Mouse (Mus musculus): Measurements from ENCODE around the gene Plxdc1. TPM values are rescaled to one million over a fixed set of nuclear protein-coding genes. Genes with fewer than 3 reads are reported as not detected.
A peak's percentile ranks its signal among the peaks of the same experiment; 100 is the strongest.

Plxdc1 gene
- 3.6 and 5.3 TPM in 2 replicates for polyA plus RNA-seq (2012; rRNA removed)

GRCm38 (mm10) chr11:97985727-97986677 lies at the start of gene Plxdc1:
Plxdc1 (minus strand) TSS chr11:97986444.
- peak; percentile 41 for DNase-seq (ENCODE audit: low spot score)

GRCm38 (mm10) chr11:98035977-98036377 lies 49.7 kb upstream of the Plxdc1 start:
- no peak for DNase-seq (ENCODE audit: low spot score)

GRCm38 (mm10) chr11:98034840-98035239 lies 48.6 kb upstream of the Plxdc1 start:
- no peak for DNase-seq (ENCODE audit: low spot score)

GRCm38 (mm10) chr11:98034061-98034460 lies 47.8 kb upstream of the Plxdc1 start:
- no peak for DNase-seq (ENCODE audit: low spot score)

GRCm38 (mm10) chr11:98031443-98031770 lies 45.2 kb upstream of the Plxdc1 start:
- DNase-seq (ENCODE audit: low spot score), result no peak

GRCm38 (mm10) chr11:98030701-98031442 lies 44.6 kb upstream of the Plxdc1 start:
- DNase-seq (ENCODE audit: low spot score), result no peak

- no peak for DNase-seq (ENCODE audit: low spot score)
Observed at GRCm38 (mm10) chr11:98027785-98028184, 41.5 kb upstream of the Plxdc1 start.

- no peak for DNase-seq (ENCODE audit: low spot score)
Observed at GRCm38 (mm10) chr11:98027297-98027688, 41.0 kb upstream of the Plxdc1 start.

GRCm38 (mm10) chr11:98026570-98027296 lies 40.5 kb upstream of the Plxdc1 start, which contains the start of gene Rpl19:
Rpl19 (plus strand) TSS chr11:98026710.
- DNase-seq (ENCODE audit: low spot score), result peak; percentile 91

- no peak for DNase-seq (ENCODE audit: low spot score)
Observed at GRCm38 (mm10) chr11:98026248-98026569, 40.0 kb upstream of the Plxdc1 start.

GRCm38 (mm10) chr11:98024516-98024915 lies 38.3 kb upstream of the Plxdc1 start:
- DNase-seq (ENCODE audit: low spot score), result no peak

- peak; percentile 60 for DNase-seq (ENCODE audit: low spot score)
Observed at GRCm38 (mm10) chr11:98022555-98023371, 36.5 kb upstream of the Plxdc1 start, which contains the start of gene Cacnb1. Cacnb1 (minus strand) TSS chr11:98023034.

- DNase-seq (ENCODE audit: low spot score), result peak; percentile 43
Observed at GRCm38 (mm10) chr11:98022253-98022554, 36.0 kb upstream of the Plxdc1 start.

GRCm38 (mm10) chr11:98021565-98022252 lies 35.5 kb upstream of the Plxdc1 start:
- DNase-seq (ENCODE audit: low spot score), result no peak

GRCm38 (mm10) chr11:98021118-98021517 lies 34.9 kb upstream of the Plxdc1 start:
- no peak for DNase-seq (ENCODE audit: low spot score)

- no peak for DNase-seq (ENCODE audit: low spot score)
Observed at GRCm38 (mm10) chr11:98020710-98021109, 34.5 kb upstream of the Plxdc1 start.

GRCm38 (mm10) chr11:98019883-98020610 lies 33.8 kb upstream of the Plxdc1 start:
- DNase-seq (ENCODE audit: low spot score), result no peak

GRCm38 (mm10) chr11:98018858-98019641 lies 32.8 kb upstream of the Plxdc1 start:
- DNase-seq (ENCODE audit: low spot score), result no peak

- DNase-seq (ENCODE audit: low spot score), result no peak
Observed at GRCm38 (mm10) chr11:98018222-98018621, 32.0 kb upstream of the Plxdc1 start.
